Mouse (Mus musculus) monocyte, adult 5-6 weeks (primary cell): ENCODE data around the gene Hoxa5. TPM values are rescaled to one million over a fixed set of nuclear protein-coding genes. Genes with fewer than 3 reads are reported as not detected.

Experiments
- ATAC-seq: fragments of 153-309, 156-312 bp; replicated peaks from 2 replicates; pipeline ENCODE4 v1.8.0; 2017; ENCODE audit warnings: mild to moderate bottlenecking; ENCODE audit not compliant: low TSS enrichment, insufficient number of reproducible peaks, severe bottlenecking, poor library complexity, low FRiP score
- total RNA-seq: library from RNA; stranded (forward); fragments of 200-1000, 200-491, 200-594 nt; gene quantifications from 3 replicates; pipeline ENCODE4 v1.2.3, GENCODE M21; 2017

The Hoxa5 gene
- total RNA-seq, 1 experiment from 2014 or later, result not detected

DNA sequence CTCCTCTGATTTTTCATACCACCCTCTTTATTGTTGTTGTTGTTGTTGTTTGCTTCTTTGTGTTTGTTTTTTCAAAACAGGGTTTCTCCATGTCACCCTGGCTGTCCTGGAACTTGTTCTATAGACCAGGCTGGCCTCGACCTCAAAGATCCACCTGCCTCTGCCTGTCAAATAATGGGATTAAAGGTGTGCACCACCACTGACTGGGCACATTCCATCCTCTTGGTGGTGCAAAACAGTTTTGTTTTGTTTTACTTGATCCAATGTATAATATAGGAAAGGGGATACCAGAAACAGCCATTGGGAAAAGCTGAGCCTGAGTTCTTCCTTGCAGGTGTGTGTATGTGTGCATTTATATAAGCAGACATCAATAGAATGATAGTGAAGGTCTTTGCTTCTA, 17.9 kb downstream of the Hoxa5 start:
- ATAC-seq, result no peak

GRCm38 (mm10) chr6:52185834-52186233, 18.6 kb downstream of the Hoxa5 start:
- no peak for ATAC-seq

DNA sequence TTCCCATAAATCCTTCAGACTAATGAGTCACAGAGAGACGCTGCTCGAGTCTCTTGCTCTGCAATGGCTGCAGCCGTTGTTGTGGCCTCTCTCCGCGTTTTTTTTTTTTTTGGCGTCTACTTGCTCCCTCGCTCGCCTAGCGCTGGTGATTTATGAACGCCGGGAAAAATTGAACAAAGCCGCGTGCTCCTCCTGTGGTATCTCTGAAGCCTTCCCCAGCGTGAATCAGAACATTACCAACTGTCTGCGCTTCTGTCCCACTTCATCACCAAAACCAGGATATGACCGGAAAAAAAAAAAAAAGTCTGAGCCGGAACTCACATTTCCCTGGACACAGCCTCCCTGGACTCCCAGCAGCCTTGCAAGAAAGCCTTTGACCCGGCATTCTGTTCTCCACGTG, 19.2 kb downstream of the Hoxa5 start:
- no peak for ATAC-seq

- no peak for ATAC-seq
Observed at GRCm38 (mm10) chr6:52184668-52185067, 19.7 kb downstream of the Hoxa5 start.

- ATAC-seq, result no peak
Observed at GRCm38 (mm10) chr6:52183311-52184080, 20.9 kb downstream of the Hoxa5 start.

- ATAC-seq, result no peak
Observed at GRCm38 (mm10) chr6:52182793-52183192, 21.6 kb downstream of the Hoxa5 start.

GRCm38 (mm10) chr6:52182030-52182429, 22.4 kb downstream of the Hoxa5 start:
- no peak for ATAC-seq

- ATAC-seq, result no peak
Observed at GRCm38 (mm10) chr6:52180726-52181125, 23.7 kb downstream of the Hoxa5 start.

GRCm38 (mm10) chr6:52180213-52180710, 24.1 kb downstream of the Hoxa5 start:
- no peak for ATAC-seq

DNA sequence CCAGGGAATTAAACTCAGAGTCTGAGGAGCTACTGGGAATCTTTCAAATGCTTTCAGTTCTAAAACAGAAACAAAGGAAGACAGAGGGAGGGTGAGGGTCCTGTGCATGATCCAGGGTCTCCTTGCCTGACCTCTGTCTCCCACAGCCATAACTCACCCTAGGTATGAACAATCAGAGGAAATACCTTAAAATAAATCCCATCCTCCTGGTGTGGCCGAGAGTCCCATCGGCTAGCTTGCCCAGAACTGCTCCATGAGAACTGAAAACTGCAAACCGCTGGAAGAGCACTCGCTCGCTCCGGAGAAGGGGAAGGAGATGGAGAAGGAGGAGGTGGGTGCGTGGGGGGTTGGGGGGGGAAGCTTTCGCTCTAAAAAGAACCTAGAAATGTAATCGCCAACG, 24.7 kb downstream of the Hoxa5 start:
- ATAC-seq, result no peak

DNA sequence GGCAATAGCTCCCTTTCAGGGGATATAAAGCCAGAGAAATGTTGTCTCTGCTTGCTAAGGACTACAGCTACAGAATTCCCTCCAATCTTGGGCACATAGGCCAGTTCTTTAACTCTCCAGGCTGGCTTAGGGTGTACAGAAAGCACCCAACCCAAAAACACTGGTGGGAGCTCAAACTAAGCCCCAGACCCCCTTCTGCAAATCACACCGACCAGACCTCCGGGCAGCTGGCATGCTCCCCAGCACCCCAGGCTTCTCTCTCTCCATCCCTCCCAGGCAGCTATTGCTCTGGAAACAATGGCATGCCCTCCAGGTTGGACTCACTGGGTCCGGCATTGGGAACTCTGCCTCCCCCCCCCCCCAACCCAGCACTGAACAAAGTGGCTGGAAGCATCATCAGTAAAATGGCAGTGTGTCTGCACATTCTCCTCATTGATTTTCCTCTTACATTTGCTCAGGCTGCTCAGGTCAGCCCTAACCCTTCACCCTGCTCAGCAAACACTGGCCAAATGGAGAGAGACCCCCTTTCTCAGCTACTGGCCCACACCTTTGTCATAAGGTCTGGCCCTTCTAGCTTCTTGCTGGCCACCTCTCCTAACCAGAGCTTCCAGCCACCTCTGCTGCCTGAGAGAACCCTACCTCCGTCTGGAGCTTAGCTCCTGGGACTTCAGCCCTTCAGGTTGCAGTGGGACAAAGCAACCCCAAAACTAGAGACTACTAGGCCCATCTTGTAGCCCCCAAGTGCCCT, 25.3 kb downstream of the Hoxa5 start:
- no peak for ATAC-seq

- ATAC-seq, result no peak
Observed at GRCm38 (mm10) chr6:52177806-52178205, 26.6 kb downstream of the Hoxa5 start.

GRCm38 (mm10) chr6:52177061-52177735, 27.2 kb downstream of the Hoxa5 start, which contains the start of gene 5730596B20Rik:
TSS of gene 5730596B20Rik (plus strand) at chr6:52177498.
- ATAC-seq, result no peak

DNA sequence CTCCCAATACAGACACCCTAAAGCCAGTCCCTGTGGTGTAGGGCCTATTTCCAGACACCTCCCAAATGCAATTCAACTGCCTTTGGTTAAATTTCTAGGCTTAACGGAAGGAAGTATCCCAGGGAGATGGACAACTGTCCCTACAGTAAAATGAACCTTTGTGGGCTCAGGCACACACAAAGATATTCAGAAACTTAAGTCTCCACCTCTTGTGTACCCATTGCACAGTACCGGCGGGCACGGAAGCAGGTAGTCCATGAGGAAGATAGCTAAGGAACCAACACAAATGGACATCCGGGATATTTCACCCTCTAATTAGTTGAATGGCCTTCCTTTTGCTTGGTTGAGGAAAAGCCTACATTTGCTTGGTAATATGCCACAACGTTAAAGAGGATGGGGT, 28.0 kb downstream of the Hoxa5 start:
- no peak for ATAC-seq

DNA sequence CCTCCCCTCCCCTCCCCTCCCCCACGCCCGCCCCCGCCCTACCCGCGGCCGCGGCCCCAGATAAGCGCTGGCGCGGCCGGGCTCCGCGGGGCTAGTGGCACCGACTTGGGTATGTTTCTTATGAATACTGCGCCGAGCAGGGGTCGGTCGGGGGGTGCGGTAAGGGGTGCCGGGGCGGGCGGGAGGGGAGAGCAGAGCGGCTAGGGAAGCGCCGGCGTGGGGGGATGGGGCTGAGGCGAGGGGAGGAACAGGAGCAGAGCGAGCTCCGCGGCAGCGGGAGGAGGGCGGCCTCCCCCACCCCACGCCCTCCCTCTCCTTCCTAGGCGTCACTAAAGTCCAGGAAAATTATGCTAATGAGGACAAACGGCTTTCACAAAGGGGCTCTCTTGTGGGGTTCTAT, 28.5 kb downstream of the Hoxa5 start:
- no peak for ATAC-seq

GRCm38 (mm10) chr6:52174968-52175751, 29.2 kb downstream of the Hoxa5 start:
- ATAC-seq, result no peak

- ATAC-seq, result no peak
Observed at GRCm38 (mm10) chr6:52173648-52174047, 30.7 kb downstream of the Hoxa5 start.

GRCm38 (mm10) chr6:52172501-52172900, 31.9 kb downstream of the Hoxa5 start:
- ATAC-seq, result no peak

DNA sequence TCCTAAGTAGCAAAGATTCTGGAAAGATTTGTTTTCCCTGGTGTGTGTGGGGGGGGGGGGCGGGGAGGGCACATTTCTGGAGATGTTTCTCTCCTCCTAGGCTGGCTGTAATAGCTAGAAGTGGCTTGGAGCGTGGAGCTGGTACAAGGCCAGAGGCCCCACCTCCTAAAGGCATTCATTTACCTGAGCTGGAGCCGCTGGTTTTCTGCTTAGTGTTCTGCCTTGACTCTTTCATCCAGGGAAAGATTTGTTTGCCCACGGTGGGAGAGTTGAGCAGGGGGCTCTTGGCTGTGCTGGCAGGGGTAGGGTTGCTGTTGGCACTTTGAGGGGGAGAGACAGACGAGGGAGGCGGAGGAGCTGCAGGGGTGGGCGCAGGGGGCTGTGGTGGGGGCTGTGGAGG, 32.4 kb downstream of the Hoxa5 start:
- ATAC-seq, result no peak
